Mouse (Mus musculus) hindbrain, postnatal 0 days (tissue): Measurements from ENCODE around the gene Tmem56. TPM values are rescaled to one million over a fixed set of nuclear protein-coding genes. Genes with fewer than 3 reads are reported as not detected.

ENCODE experiments used
- ATAC-seq: fragments of 200-750 bp; cut with Nextera tagmentation; 2 replicates; pipeline ENCODE4 v1.8.0; 2017; ENCODE audit warnings: mild to moderate bottlenecking, moderate TSS enrichment, moderate library complexity
- DNase-seq: peaks from one replicate; pipeline ENCODE4 v3.0.0-alpha.2; 2015; ENCODE audit warnings: low spot score
- H3K27ac ChIP-seq: fragments of 300-500 bp; sonication (generic); 2 replicates; pipeline ENCODE4 v1.5.1; 2014; ENCODE audit warnings: mild to moderate bottlenecking
- H3K27me3 ChIP-seq: fragments of 300-500 bp; sonication (generic); 2 replicates; pipeline ENCODE4 v1.6.1; 2014; ENCODE audit warnings: low read length, mixed read lengths; ENCODE audit not compliant: insufficient read depth
- H3K36me3 ChIP-seq: fragments of 300-500 bp; sonication (generic); 2 replicates; pipeline ENCODE4 v1.6.1; 2014; ENCODE audit warnings: low read length, mixed read lengths; ENCODE audit not compliant: insufficient read depth
- H3K4me1 ChIP-seq: fragments of 300-500 bp; sonication (generic); 2 replicates; pipeline ENCODE4 v1.6.1; 2014; ENCODE audit warnings: antibody characterized with exemption, low read length, mixed read lengths; ENCODE audit not compliant: insufficient read depth
- H3K4me2 ChIP-seq: fragments of 300-500 bp; sonication (generic); 2 replicates; pipeline ENCODE4 v1.6.1; 2014; ENCODE audit warnings: low read depth, mild to moderate bottlenecking, low read length, moderate library complexity, mixed read lengths
- H3K4me3 ChIP-seq: fragments of 300-500 bp; sonication (generic); 2 replicates; pipeline ENCODE4 v1.5.1; 2014; ENCODE audit warnings: low read length
- H3K9ac ChIP-seq: fragments of 300-500 bp; sonication (generic); replicated peaks from 2 replicates; pipeline ENCODE4 v1.6.1; 2014; ENCODE audit warnings: mild to moderate bottlenecking, low read length, moderate library complexity, mixed read lengths
- H3K9me3 ChIP-seq: fragments of 300-500 bp; sonication (generic); 2 replicates; pipeline ENCODE4 v1.6.1; 2016; ENCODE audit warnings: low read length, mixed read lengths
- CTCF ChIP-seq: IDR thresholded peaks from 2 replicates; pipeline ENCODE4 v1.5.1; 2016; ENCODE audit warnings: antibody characterized with exemption, control low read depth, low read depth
- WGBS: fragments of 180-500 bp; shearing (Covaris S2); extraction: QIAGEN DNeasy Blood & Tissue Kit; methylation state at CpG from one replicate; pipeline ENCODE4 v1.1.7; 2014; 5-methylcytosine and 5-hydroxymethylcytosine counted together
- polyA plus RNA-seq: library from polyadenylated mRNA; unstranded; fragments of >200 nt; fragmentation: Nextera tagmentation; extraction: Ambion mirVana; gene quantifications from 2 replicates; pipeline ENCODE4 v1.2.1, GENCODE M21; 2015
- total RNA-seq: library from RNA; depleted of rRNA; stranded (reverse); fragments of >200 nt; gene quantifications from 2 replicates; pipeline ENCODE4 v1.2.3, GENCODE M21; 2014

Tmem56 gene
- total and polyA plus RNA-seq, 2 experiments from 2014 or later, result 3.8 to 13.5 TPM

GRCm38 (mm10) chr3:121250048-121250447 is 32.9 kb downstream of the Tmem56 start:
- ATAC-seq, result 0 out of 2 replicates have a peak, but pooled peaks have one; percentile 30

GRCm38 (mm10) chr3:121242941-121243340 is 40.0 kb downstream of the Tmem56 start:
- Histone ChIP-seq H3K27me3 (no peaks in the 10 kb centered on the region), H3K4me3 (no peak overlapping the region), H3K4me1 (no peaks in the 10 kb centered on the region), H3K9ac (no peak overlapping the region), H3K36me3 (no peaks in the 10 kb centered on the region), H3K4me2 (no peak overlapping the region), H3K27ac (no peak overlapping the region), H3K9me3 (no peaks in the 10 kb centered on the region)
- DNase-seq, result peak; percentile 51
- TF ChIP-seq CTCF, result no peak
- peak; percentile 54 for ATAC-seq
- 60% methylated on average over 4 of the region's 4 CpGs for WGBS

More at GRCm38 (mm10) chr3:121250048-121250447, 32.9 kb downstream of the Tmem56 start:
- Histone ChIP-seq H3K27ac (no peak overlapping the region; the same call in 1 of the 2 replicates), H3K9me3 (no peaks in the 10 kb centered on the region), H3K27me3 (no peaks in the 10 kb centered on the region), H3K4me2 (no peak overlapping the region), H3K36me3 (no peaks in the 10 kb centered on the region), H3K9ac (no peak overlapping the region), H3K4me1 (peaks cover 7% of the 10 kb centered on the region), H3K4me3 (no peak overlapping the region)
- TF ChIP-seq CTCF, result no peak
- no peak for DNase-seq
- WGBS, result 79% methylated on average over 9 of the region's 9 CpGs

- no peak for TF ChIP-seq CTCF
- H3K27me3 ChIP-seq, result no peaks in the 10 kb centered on the region
- no peaks in the 10 kb centered on the region for H3K4me1 ChIP-seq
- ATAC-seq, result no peak
- 71% methylated on average over 9 of the region's 9 CpGs for WGBS
- H3K9ac ChIP-seq, result no peak overlapping the region
- no peak overlapping the region for H3K4me3 ChIP-seq
- H3K4me2 ChIP-seq, result no peak overlapping the region
- H3K36me3 ChIP-seq, result no peaks in the 10 kb centered on the region
- H3K27ac ChIP-seq, result no peak overlapping the region
- H3K9me3 ChIP-seq, result no peaks in the 10 kb centered on the region
- no peak for DNase-seq
Measured at GRCm38 (mm10) chr3:121242111-121242936, 40.6 kb downstream of the Tmem56 start.

DNA sequence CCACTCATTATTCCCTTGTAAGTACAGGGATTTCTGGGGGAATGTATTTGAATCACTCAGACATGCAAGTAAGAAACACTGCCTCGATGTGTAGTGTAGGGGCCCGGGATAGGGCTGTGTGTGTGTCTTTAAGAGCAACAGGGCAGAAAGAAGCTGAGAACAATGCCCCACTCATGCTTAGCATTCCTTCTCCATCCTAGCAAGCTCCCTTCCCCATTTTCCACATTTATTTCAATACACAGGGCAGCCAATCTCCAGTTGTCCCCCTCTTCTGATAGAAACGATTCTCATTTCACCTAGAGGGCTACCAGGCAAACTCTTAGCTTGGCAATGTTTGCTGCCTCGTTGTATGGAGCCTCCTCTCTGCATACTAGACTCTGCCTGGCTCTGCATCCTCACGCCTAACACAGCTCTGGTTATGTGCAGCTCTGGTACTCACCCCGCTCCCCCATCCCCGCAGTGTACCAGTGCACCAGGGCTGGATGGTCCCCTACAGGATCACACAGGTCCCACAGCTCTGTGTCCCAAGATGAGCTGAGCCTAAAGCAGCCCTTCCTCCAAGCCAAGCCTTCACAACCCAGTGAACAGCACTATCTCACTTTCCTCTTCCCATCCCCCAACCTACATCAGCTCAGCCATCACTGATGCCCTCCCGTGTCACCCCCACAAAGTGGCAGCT is 42.4 kb downstream of the Tmem56 start:
- Histone ChIP-seq H3K36me3 (no peaks in the 10 kb centered on the region), H3K9me3 (no peaks in the 10 kb centered on the region), H3K4me3 (no peak overlapping the region), H3K4me1 (no peaks in the 10 kb centered on the region), H3K27ac (peak overlapping the region; percentile 48; the same call in 1 of the 2 replicates), H3K9ac (no peak overlapping the region), H3K4me2 (no peak overlapping the region), H3K27me3 (no peaks in the 10 kb centered on the region)
- ATAC-seq (peak; percentile 86), DNase-seq (peak; percentile 16)
- 17% methylated on average over 8 of the region's 8 CpGs for WGBS
- TF ChIP-seq CTCF, result peak; percentile 20; the same call in 1 of the 2 replicates

GRCm38 (mm10) chr3:121239096-121239495 is 43.8 kb downstream of the Tmem56 start:
- no peaks in the 10 kb centered on the region for H3K27me3 ChIP-seq
- no peak overlapping the region for H3K4me3 ChIP-seq
- ATAC-seq, result peak; percentile 62
- TF ChIP-seq CTCF, result no peak
- H3K36me3 ChIP-seq, result no peaks in the 10 kb centered on the region
- 29% methylated on average over 8 of the region's 8 CpGs for WGBS
- H3K9ac ChIP-seq, result no peak overlapping the region
- no peaks in the 10 kb centered on the region for H3K4me1 ChIP-seq
- peak; percentile 51 for DNase-seq
- H3K9me3 ChIP-seq, result no peaks in the 10 kb centered on the region
- no peak overlapping the region for H3K4me2 ChIP-seq
- no peak overlapping the region for H3K27ac ChIP-seq

GRCm38 (mm10) chr3:121224763-121225162 is 58.1 kb downstream of the Tmem56 start:
- no peaks in the 10 kb centered on the region for H3K9me3 ChIP-seq
- H3K27me3 ChIP-seq, result no peaks in the 10 kb centered on the region
- H3K9ac ChIP-seq, result no peak overlapping the region
- no peaks in the 10 kb centered on the region for H3K36me3 ChIP-seq
- no peak overlapping the region for H3K27ac ChIP-seq
- no peak overlapping the region for H3K4me3 ChIP-seq
- TF ChIP-seq CTCF, result no peak
- no peaks in the 10 kb centered on the region for H3K4me1 ChIP-seq
- no peak overlapping the region for H3K4me2 ChIP-seq
- no peak for ATAC-seq
- DNase-seq, result no peak
- 82% methylated on average over 8 of the region's 8 CpGs for WGBS
